Mouse (Mus musculus) heart, embryonic 13.5 days (tissue): ENCODE data around the gene Spout1. TPM values are rescaled to one million over a fixed set of nuclear protein-coding genes. Genes with fewer than 3 reads are reported as not detected.
"Not testable (repeated sequence)": the region's sequence is repeated elsewhere in the genome, so short reads cannot be mapped to it uniquely, and the experiment has no call there.

ENCODE experiments used
- ATAC-seq: fragments of 200-750 bp; cut with Nextera tagmentation; 2 replicates; pipeline ENCODE4 v1.8.0; 2017; ENCODE audit warnings: moderate TSS enrichment; ENCODE audit not compliant: insufficient number of reproducible peaks, low FRiP score, low TSS enrichment; ENCODE audit errors: extremely low read depth
- H3K27ac ChIP-seq: fragments of 300-500 bp; sonication (generic); replicated peaks from 2 replicates; pipeline ENCODE4 v1.5.1; 2015; ENCODE audit warnings: moderate library complexity, mild to moderate bottlenecking, inconsistent platforms
- H3K27me3 ChIP-seq: fragments of 300-500 bp; sonication (generic); replicated peaks from 2 replicates; pipeline ENCODE4 v1.6.1; 2015; ENCODE audit warnings: mild to moderate bottlenecking, inconsistent platforms
- H3K36me3 ChIP-seq: fragments of 300-500 bp; sonication (generic); 2 replicates; pipeline ENCODE4 v1.6.1; 2015; ENCODE audit warnings: mild to moderate bottlenecking, inconsistent platforms
- H3K4me1 ChIP-seq: fragments of 300-500 bp; sonication (generic); 2 replicates; pipeline ENCODE4 v1.6.1; 2015; ENCODE audit warnings: inconsistent platforms
- H3K4me2 ChIP-seq: fragments of 300-500 bp; sonication (generic); 2 replicates; pipeline ENCODE4 v1.6.1; 2015; ENCODE audit warnings: inconsistent platforms, mild to moderate bottlenecking, moderate library complexity
- H3K4me3 ChIP-seq: fragments of 300-500 bp; sonication (generic); 2 replicates; pipeline ENCODE4 v1.5.1; 2015; ENCODE audit warnings: moderate library complexity, mild to moderate bottlenecking, inconsistent platforms
- H3K9ac ChIP-seq: fragments of 300-500 bp; sonication (generic); 2 replicates; pipeline ENCODE4 v1.6.1; 2015; ENCODE audit warnings: inconsistent platforms, mild to moderate bottlenecking, moderate library complexity
- H3K9me3 ChIP-seq: fragments of 300-500 bp; sonication (generic); 2 replicates; pipeline ENCODE4 v1.6.1; 2016; ENCODE audit warnings: inconsistent platforms
- WGBS: fragments of 180-500 bp; shearing (Covaris S2); methylation state at CpG from one replicate; pipeline ENCODE4 v1.1.7; 2015; ENCODE audit warnings: mixed read lengths; 5-methylcytosine and 5-hydroxymethylcytosine counted together
- polyA plus RNA-seq: library from polyadenylated mRNA; unstranded; fragments of >200 nt; fragmentation: Nextera tagmentation; extraction: Ambion mirVana; gene quantifications from 2 replicates; pipeline ENCODE4 v1.2.1, GENCODE M21; 2015

Gene Spout1
- polyA plus RNA-seq, 1 experiment from 2014 or later: 33.6 TPM

DNA sequence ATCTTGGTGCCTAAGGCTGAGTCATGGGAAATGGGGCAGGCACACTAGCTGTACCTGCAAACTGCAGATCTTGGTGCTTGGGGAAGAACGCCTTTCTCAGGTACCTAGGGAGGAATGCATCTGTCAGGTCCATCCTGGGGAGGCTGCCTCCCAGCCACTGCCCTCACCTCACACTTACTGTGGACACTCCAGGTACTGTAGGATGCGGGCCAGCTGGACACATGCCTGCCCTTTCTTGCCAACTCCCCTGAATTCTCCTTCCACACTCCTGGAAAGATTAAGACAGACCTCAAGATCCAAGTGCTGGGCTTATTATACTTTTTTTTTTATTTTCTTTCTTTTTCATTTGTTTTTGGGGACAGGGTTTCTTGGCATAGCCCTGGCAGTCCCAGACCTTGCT lies 1.7 kb downstream of the Spout1 start:
- Histone ChIP-seq H3K9ac (no peak overlapping the region), H3K4me1 (peaks cover 23% of the 10 kb centered on the region), H3K9me3 (0 out of 2 replicates have a peak, but pooled peaks cover 4% of the 10 kb centered on the region), H3K36me3 (peaks cover 48% of the 10 kb centered on the region), H3K4me2 (peak overlapping the region; percentile 85; the same call in 1 of the 2 replicates), H3K27me3 (no peaks in the 10 kb centered on the region), H3K4me3 (no peak overlapping the region), H3K27ac (no peak overlapping the region)
- no peak for ATAC-seq
- WGBS: 96% methylated on average over 2 of the region's 2 CpGs

DNA sequence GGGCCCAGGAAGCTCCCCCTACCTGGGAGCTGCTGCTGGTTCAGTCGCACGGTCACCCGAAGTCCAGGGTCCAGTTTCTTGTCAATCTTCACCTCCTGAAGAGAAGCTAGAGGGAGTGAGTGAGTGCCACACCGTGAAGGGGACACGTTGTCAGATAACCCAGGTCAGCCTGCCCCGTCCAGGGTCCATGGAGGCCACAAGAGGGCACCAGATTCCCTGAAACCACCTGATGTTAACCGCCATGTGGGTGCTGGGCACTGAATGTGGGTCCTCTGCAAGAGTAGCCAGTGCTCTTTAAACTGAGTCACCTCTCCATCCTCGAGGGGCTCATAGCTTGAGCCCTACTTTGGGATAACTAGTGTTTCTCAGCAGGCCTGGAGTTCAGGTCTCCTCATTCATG lies 2.4 kb downstream of the Spout1 start:
- no peak for ATAC-seq
- WGBS: 77% methylated on average over 8 of the region's 8 CpGs
- Histone ChIP-seq H3K9ac (no peak overlapping the region), H3K4me3 (no peak overlapping the region), H3K27me3 (no peaks in the 10 kb centered on the region), H3K27ac (no peak overlapping the region), H3K36me3 (peaks cover 48% of the 10 kb centered on the region), H3K4me1 (peaks cover 26% of the 10 kb centered on the region), H3K9me3 (0 out of 2 replicates have a peak, but pooled peaks cover 4% of the 10 kb centered on the region), H3K4me2 (no peak overlapping the region)

DNA sequence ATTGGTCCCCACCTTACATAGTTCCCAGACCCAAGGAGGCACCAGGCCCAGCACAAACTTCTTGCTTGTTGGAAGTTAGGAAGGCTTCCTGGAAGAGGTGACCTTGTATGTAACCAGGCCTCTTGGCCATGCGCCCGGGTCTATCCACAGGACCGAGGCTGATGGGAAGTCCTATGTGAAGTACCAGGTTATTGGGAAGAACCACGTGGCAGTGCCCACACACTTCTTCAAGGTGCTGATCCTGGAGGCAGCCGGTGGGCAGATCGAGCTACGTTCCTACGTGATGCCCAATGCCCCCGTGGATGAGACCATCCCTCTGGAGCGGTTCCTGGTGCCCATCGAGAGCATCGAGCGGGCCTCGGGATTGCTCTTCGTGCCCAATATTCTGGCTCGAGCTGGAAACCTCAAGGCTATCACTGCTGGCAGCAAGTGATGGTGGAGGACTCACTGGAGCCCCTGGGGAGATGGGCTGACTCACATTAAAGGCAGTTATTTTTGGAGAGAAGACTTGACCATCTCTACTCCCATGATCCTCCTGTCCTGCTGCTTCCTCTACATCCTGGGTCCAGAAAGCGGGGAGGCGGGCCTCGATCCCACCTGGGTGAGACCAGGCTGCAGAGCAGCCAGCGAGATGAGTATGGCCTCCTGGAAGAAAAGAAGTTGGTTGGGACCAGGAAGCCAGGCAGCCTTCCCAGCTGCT lies 4.6 kb downstream of the Spout1 start:
- no peak overlapping the region for H3K4me2 ChIP-seq
- no peaks in the 10 kb centered on the region for H3K27me3 ChIP-seq
- peaks cover 28% of the 10 kb centered on the region for H3K4me1 ChIP-seq
- peaks cover 48% of the 10 kb centered on the region for H3K36me3 ChIP-seq
- ATAC-seq: no peak
- H3K4me3 ChIP-seq: no peak overlapping the region
- H3K9ac ChIP-seq: no peak overlapping the region
- H3K9me3 ChIP-seq: 0 out of 2 replicates have a peak, but pooled peaks cover 4% of the 10 kb centered on the region
- no peak overlapping the region for H3K27ac ChIP-seq
- 90% methylated on average over 20 of the region's 20 CpGs for WGBS

DNA sequence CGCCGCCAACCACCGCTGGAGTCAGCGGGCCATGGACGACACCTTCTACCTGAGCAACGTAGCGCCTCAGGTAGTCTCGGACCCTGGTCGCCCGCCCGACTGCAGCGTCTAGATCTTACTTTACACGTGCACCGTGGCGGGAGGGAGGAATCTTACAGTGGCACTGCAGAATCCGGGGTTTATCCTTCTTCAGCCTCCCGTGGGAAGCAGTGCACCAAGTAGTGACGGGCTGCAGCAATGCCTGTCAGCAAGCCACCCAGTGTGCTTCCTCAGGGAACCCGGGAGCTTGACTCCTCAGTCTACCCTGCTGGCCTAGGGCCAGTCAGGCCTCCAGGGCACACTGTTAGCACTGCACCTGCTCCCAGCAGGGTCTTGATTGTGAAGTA lies 6.3 kb downstream of the Spout1 start:
- ATAC-seq: no peak
- H3K27me3 ChIP-seq: no peaks in the 10 kb centered on the region
- peak overlapping the region; percentile 95 for H3K27ac ChIP-seq
- peak overlapping the region; percentile 70 for H3K4me3 ChIP-seq
- H3K36me3 ChIP-seq: peaks cover 47% of the 10 kb centered on the region
- H3K9me3 ChIP-seq: peaks cover 9% of the 10 kb centered on the region; the same call in 1 of the 2 replicates
- peak overlapping the region; percentile 93 for H3K4me2 ChIP-seq
- H3K4me1 ChIP-seq: peaks cover 18% of the 10 kb centered on the region
- H3K9ac ChIP-seq: peak overlapping the region; percentile 89
- 1% methylated on average over 19 of the region's 19 CpGs for WGBS

DNA sequence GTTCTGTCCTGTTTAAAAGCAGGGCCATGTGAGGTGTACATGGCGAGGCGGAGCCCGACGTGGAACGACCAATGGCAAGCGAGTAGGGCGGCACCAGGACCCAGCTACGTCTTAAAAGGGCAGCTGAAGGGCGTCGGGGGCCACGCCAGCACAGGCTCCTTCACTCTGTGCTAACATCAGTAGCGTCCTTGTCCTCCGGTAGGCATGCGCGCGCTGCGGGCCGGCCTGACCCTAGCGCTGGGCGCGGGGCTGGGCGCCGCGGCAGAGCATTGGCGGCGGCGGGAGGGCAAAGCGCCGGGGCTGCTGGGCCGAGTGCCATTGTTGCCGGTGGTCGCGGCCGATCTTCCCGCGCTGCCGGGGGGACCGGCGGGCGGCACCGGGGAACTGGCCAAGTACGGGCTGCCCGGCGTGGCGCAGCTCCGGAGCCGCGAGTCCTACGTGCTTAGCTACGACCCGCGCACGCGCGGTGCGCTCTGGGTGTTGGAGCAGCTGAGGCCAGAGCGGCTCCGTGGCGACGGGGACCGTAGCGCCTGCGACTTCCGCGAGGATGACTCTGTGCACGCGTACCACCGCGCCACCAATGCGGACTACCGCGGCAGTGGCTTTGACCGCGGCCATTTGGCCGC lies 6.8 kb downstream of the Spout1 start, which contains the start of gene Endog:
Gene Endog, plus strand, starts transcription at position 123 of the 626 bp plus-strand sequence.
- WGBS: under 1% methylated on average over 74 of the region's 75 CpGs
- H3K9ac ChIP-seq: peak within 1 kb of the TSS; percentile 89
- ATAC-seq: peak; percentile 79; the same call in 1 of the 2 replicates
- peak within 1 kb of the TSS; percentile 93 for H3K4me2 ChIP-seq
- no peaks in the 10 kb centered on the region for H3K27me3 ChIP-seq
- H3K4me3 ChIP-seq: peak within 1 kb of the TSS; percentile 70
- peaks cover 42% of the 10 kb centered on the region for H3K36me3 ChIP-seq
- H3K27ac ChIP-seq: peak within 1 kb of the TSS; percentile 95
- H3K9me3 ChIP-seq: peaks cover 14% of the 10 kb centered on the region
- peaks cover 18% of the 10 kb centered on the region for H3K4me1 ChIP-seq

DNA sequence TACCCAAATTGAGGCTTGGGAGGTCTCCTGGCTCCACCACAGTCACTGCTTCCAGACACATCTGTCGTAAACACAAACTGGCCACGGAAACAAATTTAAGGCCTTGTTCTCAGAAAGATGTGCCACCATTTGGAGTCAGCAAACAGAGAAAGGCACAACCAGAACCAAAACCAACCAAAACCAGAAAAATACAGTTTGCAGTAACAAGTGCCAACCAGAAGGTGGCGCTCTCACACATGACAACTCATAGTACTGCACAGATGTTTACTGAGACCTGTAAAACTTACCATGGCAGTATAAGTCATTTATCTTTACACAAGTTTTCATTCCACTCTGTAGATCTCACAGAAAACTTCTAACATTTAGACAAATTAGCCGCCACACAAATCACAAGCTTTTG lies 11.6 kb downstream of the Spout1 start:
- no peak for ATAC-seq
- Histone ChIP-seq H3K4me1 (peaks cover 5% of the 10 kb centered on the region), H3K27ac (no peak overlapping the region), H3K36me3 (no peaks in the 10 kb centered on the region), H3K9me3 (peaks cover 20% of the 10 kb centered on the region), H3K9ac (no peak overlapping the region), H3K27me3 (no peaks in the 10 kb centered on the region), H3K4me2 (no peak overlapping the region), H3K4me3 (no peak overlapping the region)
- 51% methylated on average over 4 of the region's 4 CpGs for WGBS

DNA sequence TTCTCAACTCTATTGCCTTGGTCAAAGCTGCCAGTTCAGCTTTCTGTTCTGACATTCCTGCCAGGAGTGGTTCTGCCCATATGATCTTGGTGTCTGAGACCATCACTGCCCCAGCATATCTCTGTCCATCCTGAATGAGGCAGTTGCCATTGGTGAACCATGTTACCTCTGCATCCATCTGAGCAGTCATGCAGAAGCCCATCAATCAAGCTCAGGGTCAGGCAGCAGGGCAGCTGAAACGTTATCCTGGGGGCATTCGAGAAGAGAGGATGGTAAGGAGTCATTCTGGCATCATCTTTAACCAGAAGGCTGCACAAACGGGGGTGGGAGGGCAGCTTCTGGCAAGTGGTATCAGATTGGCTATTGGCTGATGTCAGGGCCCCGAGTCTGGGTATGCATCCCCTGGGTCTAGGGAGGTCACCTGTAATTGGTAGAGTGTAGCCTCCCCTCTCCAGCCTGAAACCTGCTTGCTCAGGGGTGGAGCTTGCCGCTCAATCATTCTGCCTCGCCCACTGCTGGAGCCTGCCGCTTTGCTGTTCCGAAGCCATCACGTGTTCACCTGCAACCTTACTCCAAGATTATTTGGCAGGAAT lies 13.8 kb downstream of the Spout1 start:
- Histone ChIP-seq H3K4me2 (no peak overlapping the region), H3K4me1 (no peaks in the 10 kb centered on the region), H3K4me3 (no peak overlapping the region), H3K27ac (no peak overlapping the region), H3K27me3 (no peaks in the 10 kb centered on the region), H3K9ac (no peak overlapping the region), H3K9me3 (peaks cover 20% of the 10 kb centered on the region), H3K36me3 (no peaks in the 10 kb centered on the region)
- ATAC-seq: no peak
- 53% methylated on average over 9 of the region's 9 CpGs for WGBS

DNA sequence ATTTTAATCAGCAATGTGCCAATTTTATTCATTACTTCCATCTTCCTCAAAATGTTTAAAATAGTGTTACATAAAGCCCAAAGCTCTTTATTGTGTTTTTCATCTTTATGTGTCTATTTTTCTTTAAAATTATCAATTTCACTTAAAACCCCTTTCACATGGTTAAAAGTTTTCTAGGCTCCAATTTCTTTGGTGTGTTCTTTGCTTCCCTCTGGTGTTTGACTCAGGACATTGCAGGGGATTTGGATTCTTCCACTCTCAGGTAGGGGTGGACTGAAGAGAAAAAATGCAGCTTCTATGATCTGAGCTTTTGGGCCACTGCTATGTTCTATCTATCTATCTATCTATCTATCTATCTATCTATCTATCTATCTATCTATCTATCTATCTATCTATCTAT lies 16.4 kb downstream of the Spout1 start:
- no peak for ATAC-seq
- no peak overlapping the region for H3K4me3 ChIP-seq
- H3K4me1 ChIP-seq: no peaks in the 10 kb centered on the region

DNA sequence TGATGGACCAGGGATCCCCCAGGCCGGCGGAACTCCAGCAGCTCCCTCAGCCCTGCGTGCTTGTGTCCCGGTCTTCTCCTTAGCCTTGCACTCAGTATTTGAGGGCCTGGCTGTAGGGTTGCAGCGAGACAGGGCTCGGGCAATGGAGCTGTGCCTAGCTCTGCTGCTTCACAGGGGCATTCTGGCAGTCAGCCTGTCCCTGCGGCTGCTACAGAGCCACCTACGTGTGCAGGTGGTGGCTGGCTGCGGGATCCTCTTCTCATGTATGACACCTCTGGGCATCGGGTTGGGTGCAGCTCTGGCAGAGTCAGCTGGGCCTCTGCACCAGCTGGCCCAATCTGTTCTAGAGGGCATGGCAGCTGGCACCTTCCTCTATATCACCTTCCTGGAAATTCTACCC lies 18.4 kb downstream of the Spout1 start:
- H3K4me3 ChIP-seq, H3K4me1 ChIP-seq, H3K9me3 ChIP-seq, ATAC-seq, H3K4me2 ChIP-seq, H3K27me3 ChIP-seq, H3K36me3 ChIP-seq, H3K27ac ChIP-seq, H3K9ac ChIP-seq: not testable (repeated sequence)
- WGBS: 73% methylated on average over 7 of the region's 10 CpGs

More for the DNA sequence above, 16.4 kb downstream of the Spout1 start:
- Histone ChIP-seq H3K9me3 (peaks cover 13% of the 10 kb centered on the region), H3K9ac (no peak overlapping the region), H3K27me3 (no peaks in the 10 kb centered on the region), H3K4me2 (no peak overlapping the region), H3K27ac (no peak overlapping the region), H3K36me3 (no peaks in the 10 kb centered on the region)

DNA sequence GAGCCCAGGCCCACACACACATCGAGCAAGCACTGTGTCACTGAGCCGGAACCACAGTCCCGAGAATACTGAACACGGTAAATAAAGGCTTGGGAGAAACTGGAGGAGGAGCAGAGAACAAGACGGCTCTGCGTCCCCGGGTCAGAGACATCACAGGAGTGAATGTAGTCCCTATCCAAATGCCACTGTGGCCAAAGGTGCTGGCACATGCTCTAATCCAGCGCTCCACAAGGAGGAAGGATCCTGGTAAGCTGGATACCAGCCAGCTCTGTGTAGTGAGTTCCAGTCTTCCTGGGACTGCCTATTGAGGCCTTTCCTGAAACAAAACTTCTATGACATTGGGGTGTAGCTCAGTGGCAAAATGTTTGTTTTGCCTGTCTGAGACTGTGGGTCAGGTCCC lies 25.6 kb downstream of the Spout1 start:
- no peak overlapping the region for H3K4me3 ChIP-seq
- no peak overlapping the region for H3K4me2 ChIP-seq
- H3K36me3 ChIP-seq: peaks cover 44% of the 10 kb centered on the region
- H3K9ac ChIP-seq: no peak overlapping the region
- no peaks in the 10 kb centered on the region for H3K9me3 ChIP-seq
- WGBS: 77% methylated on average over 8 of the region's 8 CpGs
- H3K4me1 ChIP-seq: no peaks in the 10 kb centered on the region
- no peak overlapping the region for H3K27ac ChIP-seq
- no peaks in the 10 kb centered on the region for H3K27me3 ChIP-seq
- no peak for ATAC-seq

DNA sequence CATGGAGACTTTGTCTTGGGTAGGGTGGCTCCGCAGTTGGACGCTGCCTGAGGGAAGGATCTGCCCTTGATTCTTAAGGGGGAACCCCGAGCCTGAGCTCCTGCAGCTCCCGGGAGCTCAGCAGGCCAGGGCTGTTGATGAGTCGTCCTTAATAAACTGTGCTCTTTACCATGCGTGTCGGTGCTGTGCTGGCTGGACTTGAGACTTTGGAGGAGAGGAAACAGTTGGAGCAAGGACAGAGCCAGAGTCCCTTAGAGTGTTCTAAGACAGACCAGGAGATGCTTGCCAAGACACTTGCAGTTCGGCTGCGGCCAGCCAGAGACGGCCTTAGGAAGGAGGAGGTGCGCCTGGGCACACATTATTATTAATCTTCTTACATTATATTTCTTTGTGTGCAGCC lies 26.4 kb downstream of the Spout1 start:
- 83% methylated on average over 11 of the region's 11 CpGs for WGBS
- no peak for ATAC-seq

More for the DNA sequence above, 26.4 kb downstream of the Spout1 start:
- H3K36me3 ChIP-seq: peaks cover 52% of the 10 kb centered on the region
- H3K9me3 ChIP-seq: no peaks in the 10 kb centered on the region
- H3K4me1 ChIP-seq: no peaks in the 10 kb centered on the region
- H3K27ac ChIP-seq: no peak overlapping the region
- H3K27me3 ChIP-seq: no peaks in the 10 kb centered on the region
- H3K4me3 ChIP-seq: no peak overlapping the region
- H3K4me2 ChIP-seq: no peak overlapping the region
- no peak overlapping the region for H3K9ac ChIP-seq
